Mouse (Mus musculus) kidney, adult 8-10 months (tissue): ENCODE results near the gene Map2k5.

Source experiments
- DNase-seq, 2 experiments: peaks; one replicate each; pipeline ENCODE4 v3.0.0; 2022

Map2k5 gene

GRCm38 (mm10) chr9:63377270-63378142, at the start of gene Map2k5:
Gene Map2k5 (minus strand): TSS chr9:63377902.
- DNase-seq: peak; percentile 91

- no peak for DNase-seq
Observed at GRCm38 (mm10) chr9:63421096-63421736, 43.5 kb upstream of the Map2k5 start.

- DNase-seq: no peak
Observed at GRCm38 (mm10) chr9:63420396-63420795, 42.7 kb upstream of the Map2k5 start.

GRCm38 (mm10) chr9:63400176-63400575, 22.5 kb upstream of the Map2k5 start:
- no peak for DNase-seq

- DNase-seq: no peak
Observed at GRCm38 (mm10) chr9:63399463-63399815, 21.7 kb upstream of the Map2k5 start.

- peak; percentile 96 for DNase-seq
Observed at GRCm38 (mm10) chr9:63398611-63399462, 21.1 kb upstream of the Map2k5 start, which contains the start of gene 2300009A05Rik. Gene 2300009A05Rik (minus strand): TSS chr9:63399246.

GRCm38 (mm10) chr9:63395612-63396011, 17.9 kb upstream of the Map2k5 start:
- no peak for DNase-seq

- DNase-seq: peak; percentile 51 to 73
Observed at GRCm38 (mm10) chr9:63391307-63391706, 13.6 kb upstream of the Map2k5 start.

- DNase-seq: no peak
Observed at GRCm38 (mm10) chr9:63382761-63383160, 5.1 kb upstream of the Map2k5 start.

GRCm38 (mm10) chr9:63380326-63380725, 2.6 kb upstream of the Map2k5 start:
- DNase-seq: no peak

GRCm38 (mm10) chr9:63378174-63378573, 472 bp upstream of the Map2k5 start:
- DNase-seq: no peak

- no peak for DNase-seq
Observed at GRCm38 (mm10) chr9:63373315-63373714, 4.4 kb downstream of the Map2k5 start.

- no peak for DNase-seq
Observed at GRCm38 (mm10) chr9:63372541-63372940, 5.2 kb downstream of the Map2k5 start.

- no peak for DNase-seq
Observed at GRCm38 (mm10) chr9:63360410-63360809, 17.3 kb downstream of the Map2k5 start.

- no peak for DNase-seq
Observed at GRCm38 (mm10) chr9:63359016-63359415, 18.7 kb downstream of the Map2k5 start.

GRCm38 (mm10) chr9:63356721-63357120, 21.0 kb downstream of the Map2k5 start:
- no peak for DNase-seq

GRCm38 (mm10) chr9:63356278-63356677, 21.4 kb downstream of the Map2k5 start:
- DNase-seq: no peak

GRCm38 (mm10) chr9:63354168-63354567, 23.5 kb downstream of the Map2k5 start:
- peak in 1 of 2 experiments; percentile 22 for DNase-seq

GRCm38 (mm10) chr9:63350030-63350429, 27.7 kb downstream of the Map2k5 start:
- no peak for DNase-seq

GRCm38 (mm10) chr9:63349241-63349640, 28.5 kb downstream of the Map2k5 start:
- DNase-seq: no peak

- DNase-seq: no peak
Observed at GRCm38 (mm10) chr9:63348146-63348545, 29.6 kb downstream of the Map2k5 start.

GRCm38 (mm10) chr9:63346029-63346428, 31.7 kb downstream of the Map2k5 start:
- no peak for DNase-seq

GRCm38 (mm10) chr9:63341761-63342160, 35.9 kb downstream of the Map2k5 start:
- DNase-seq: no peak
